Mouse (Mus musculus): ENCODE measurements at regions not wholly inside any gene's neighbourhood (a gene's known extent, or its start where the extent isn't known, plus 50 kb on each side); places are given as distances from the start of the nearest gene placed in this dataset.

- Histone ChIP-seq H3K9me3 (replicated peaks) (no peaks in the 10 kb centered on the region), H3K4me3 (ENCODE audit: low read depth, low read length) (no peak overlapping the region), H3K4me1 (ENCODE audit: insufficient read depth, low read depth, low read length) (0 out of 2 replicates have a peak, but pooled peaks cover 4% of the 10 kb centered on the region), H3K36me3 (replicated peaks) (no peaks in the 10 kb centered on the region), H3K27me3 (ENCODE audit: insufficient read depth, low read length) (peaks cover 72% of the 10 kb centered on the region)
- DNase-seq (ENCODE audit: low spot score) (no peak), ATAC-seq (ENCODE audit: extremely low read depth, insufficient number of reproducible peaks, low FRiP score, poor library complexity, severe bottlenecking) (no peak)
- TF ChIP-seq GATA1 (IDR thresholded peaks at IDR 0.05; ENCODE audit: borderline replicate concordance, low read length), result no peak
- TF ChIP-seq TAL1 (conservative IDR thresholded peaks at IDR 0.05; ENCODE audit: low read depth, low read length), result no peak
- TF ChIP-seq GATA2 (IDR thresholded peaks at IDR 0.05; ENCODE audit: borderline replicate concordance, low read depth, low read length), result no peak
- TF ChIP-seq POLR2AphosphoS5 (IDR thresholded peaks at IDR 0.05; ENCODE audit: insufficient replicate concordance, low read depth, low read length), result no peak
- TF ChIP-seq CTCF (IDR thresholded peaks at IDR 0.05; ENCODE audit: low read depth, low read length), result no peak
These were observed 339.7 kb downstream of the Setd4 start for GRCm38 (mm10) chr16:93264061-93264585.

GRCm38 (mm10) chr16:93263141-93263815 lies 340.6 kb downstream of the Setd4 start:
- Histone ChIP-seq H3K4me3 (ENCODE audit: low read depth, low read length) (no peak overlapping the region), H3K27me3 (ENCODE audit: insufficient read depth, low read length) (peaks cover 74% of the 10 kb centered on the region), H3K9me3 (replicated peaks) (no peaks in the 10 kb centered on the region), H3K36me3 (replicated peaks) (no peaks in the 10 kb centered on the region), H3K4me1 (ENCODE audit: insufficient read depth, low read depth, low read length) (0 out of 2 replicates have a peak, but pooled peaks cover 4% of the 10 kb centered on the region)
- no peak for DNase-seq (ENCODE audit: low spot score)
- ATAC-seq (ENCODE audit: extremely low read depth, insufficient number of reproducible peaks, low FRiP score, poor library complexity, severe bottlenecking), result no peak
- no peak for TF ChIP-seq CTCF (IDR thresholded peaks at IDR 0.05; ENCODE audit: low read depth, low read length)
- TF ChIP-seq POLR2AphosphoS5 (IDR thresholded peaks at IDR 0.05; ENCODE audit: insufficient replicate concordance, low read depth, low read length), result no peak
- TF ChIP-seq TAL1 (conservative IDR thresholded peaks at IDR 0.05; ENCODE audit: low read depth, low read length), result no peak
- no peak for TF ChIP-seq GATA2 (IDR thresholded peaks at IDR 0.05; ENCODE audit: borderline replicate concordance, low read depth, low read length)
- TF ChIP-seq GATA1 (IDR thresholded peaks at IDR 0.05; ENCODE audit: borderline replicate concordance, low read length), result no peak

GRCm38 (mm10) chr16:93246825-93247224 lies 357.0 kb downstream of the Setd4 start:
- H3K9me3 ChIP-seq (replicated peaks), result no peaks in the 10 kb centered on the region
- H3K27me3 ChIP-seq (ENCODE audit: insufficient read depth, low read length), result peaks cover 43% of the 10 kb centered on the region
- H3K4me3 ChIP-seq (ENCODE audit: low read depth, low read length), result no peak overlapping the region
- H3K4me1 ChIP-seq (ENCODE audit: insufficient read depth, low read depth, low read length), result no peaks in the 10 kb centered on the region
- H3K36me3 ChIP-seq (replicated peaks), result no peaks in the 10 kb centered on the region
- TF ChIP-seq CTCF (IDR thresholded peaks at IDR 0.05; ENCODE audit: low read depth, low read length) (no peak), POLR2AphosphoS5 (IDR thresholded peaks at IDR 0.05; ENCODE audit: insufficient replicate concordance, low read depth, low read length) (no peak), GATA2 (IDR thresholded peaks at IDR 0.05; ENCODE audit: borderline replicate concordance, low read depth, low read length) (no peak), TAL1 (conservative IDR thresholded peaks at IDR 0.05; ENCODE audit: low read depth, low read length) (no peak), GATA1 (IDR thresholded peaks at IDR 0.05; ENCODE audit: borderline replicate concordance, low read length) (no peak)
- DNase-seq (ENCODE audit: low spot score) (no peak), ATAC-seq (ENCODE audit: extremely low read depth, insufficient number of reproducible peaks, low FRiP score, poor library complexity, severe bottlenecking) (no peak)

GRCm38 (mm10) chr16:93245738-93246137 lies 358.1 kb downstream of the Setd4 start:
- H3K4me3 ChIP-seq (ENCODE audit: low read depth, low read length), result no peak overlapping the region
- ATAC-seq (ENCODE audit: extremely low read depth, insufficient number of reproducible peaks, low FRiP score, poor library complexity, severe bottlenecking), result no peak
- no peak for TF ChIP-seq POLR2AphosphoS5 (IDR thresholded peaks at IDR 0.05; ENCODE audit: insufficient replicate concordance, low read depth, low read length)
- TF ChIP-seq CTCF (IDR thresholded peaks at IDR 0.05; ENCODE audit: low read depth, low read length), result no peak
- no peak for TF ChIP-seq GATA2 (IDR thresholded peaks at IDR 0.05; ENCODE audit: borderline replicate concordance, low read depth, low read length)
- TF ChIP-seq GATA1 (IDR thresholded peaks at IDR 0.05; ENCODE audit: borderline replicate concordance, low read length), result no peak
- no peak for TF ChIP-seq TAL1 (conservative IDR thresholded peaks at IDR 0.05; ENCODE audit: low read depth, low read length)

GRCm38 (mm10) chr16:93238898-93239297 lies 365.0 kb downstream of the Setd4 start:
- H3K9me3 ChIP-seq (replicated peaks), result peaks cover 2% of the 10 kb centered on the region; the same call in 1 of the 2 replicates
- H3K36me3 ChIP-seq (replicated peaks), result no peaks in the 10 kb centered on the region
- ATAC-seq (ENCODE audit: extremely low read depth, insufficient number of reproducible peaks, low FRiP score, poor library complexity, severe bottlenecking), result no peak
- TF ChIP-seq GATA1 (IDR thresholded peaks at IDR 0.05; ENCODE audit: borderline replicate concordance, low read length) (no peak), CTCF (IDR thresholded peaks at IDR 0.05; ENCODE audit: low read depth, low read length) (no peak), TAL1 (conservative IDR thresholded peaks at IDR 0.05; ENCODE audit: low read depth, low read length) (no peak), POLR2AphosphoS5 (IDR thresholded peaks at IDR 0.05; ENCODE audit: insufficient replicate concordance, low read depth, low read length) (no peak), GATA2 (IDR thresholded peaks at IDR 0.05; ENCODE audit: borderline replicate concordance, low read depth, low read length) (no peak)
- H3K4me3 ChIP-seq (ENCODE audit: low read depth, low read length), result no peak overlapping the region
- H3K27me3 ChIP-seq (ENCODE audit: insufficient read depth, low read length), result peaks cover 48% of the 10 kb centered on the region
- no peak for DNase-seq (ENCODE audit: low spot score)
- no peaks in the 10 kb centered on the region for H3K4me1 ChIP-seq (ENCODE audit: insufficient read depth, low read depth, low read length)

More at GRCm38 (mm10) chr16:93245738-93246137, 358.1 kb downstream of the Setd4 start:
- no peaks in the 10 kb centered on the region for H3K4me1 ChIP-seq (ENCODE audit: insufficient read depth, low read depth, low read length)
- no peaks in the 10 kb centered on the region for H3K36me3 ChIP-seq (replicated peaks)
- peaks cover 51% of the 10 kb centered on the region for H3K27me3 ChIP-seq (ENCODE audit: insufficient read depth, low read length)
- no peak for DNase-seq (ENCODE audit: low spot score)
- no peaks in the 10 kb centered on the region for H3K9me3 ChIP-seq (replicated peaks)

GRCm38 (mm10) chr16:93238326-93238725 lies 365.5 kb downstream of the Setd4 start:
- peaks cover 51% of the 10 kb centered on the region for H3K27me3 ChIP-seq (ENCODE audit: insufficient read depth, low read length)
- H3K9me3 ChIP-seq (replicated peaks), result peaks cover 3% of the 10 kb centered on the region
- H3K36me3 ChIP-seq (replicated peaks), result no peaks in the 10 kb centered on the region
- H3K4me1 ChIP-seq (ENCODE audit: insufficient read depth, low read depth, low read length), result no peaks in the 10 kb centered on the region
- TF ChIP-seq TAL1 (conservative IDR thresholded peaks at IDR 0.05; ENCODE audit: low read depth, low read length) (no peak), GATA1 (IDR thresholded peaks at IDR 0.05; ENCODE audit: borderline replicate concordance, low read length) (no peak), CTCF (IDR thresholded peaks at IDR 0.05; ENCODE audit: low read depth, low read length) (no peak), GATA2 (IDR thresholded peaks at IDR 0.05; ENCODE audit: borderline replicate concordance, low read depth, low read length) (no peak), POLR2AphosphoS5 (IDR thresholded peaks at IDR 0.05; ENCODE audit: insufficient replicate concordance, low read depth, low read length) (no peak)
- no peak overlapping the region for H3K4me3 ChIP-seq (ENCODE audit: low read depth, low read length)
- no peak for ATAC-seq (ENCODE audit: extremely low read depth, insufficient number of reproducible peaks, low FRiP score, poor library complexity, severe bottlenecking)
- DNase-seq (ENCODE audit: low spot score), result no peak
